In genomic region chr10:96123885-96124284, GRCm38 (mm10) we compare ENCODE assay signal across 27 mouse cellular contexts. TPM values are rescaled to one million over a fixed set of nuclear protein-coding genes. Genes with fewer than 3 reads are reported as not detected.
DNase-seq lines count a peak whose midpoint lies in the region; ATAC-seq and TF ChIP-seq lines count a peak whose summit lies in the region.
"Had no signal": no experiment of that assay in that cellular context is flagged by ENCODE, and none has a peak within 500 bp of the region (broad histone marks: within the 10 kb centered on the region; RNA-seq: fewer than 3 reads in every experiment).

No protein-coding gene starts in this region.

- peak overlapping the region; percentile 73; the same call in 1 of the 2 replicates for H3K27ac ChIP-seq in bone marrow, adult 2 months (ENCODE audit: control insufficient read depth, insufficient read depth, low read depth, low read length, poor library complexity)
- H3K27ac ChIP-seq: embryonic facial prominence, embryonic 15.5 days; forebrain, embryonic 10.5 days; heart, embryonic 13.5 days; hindbrain, embryonic 12.5 days had no signal

- ATAC-seq in megakaryocyte, adult 5-6 weeks (ENCODE audit: poor library complexity, severe bottlenecking) = peak; percentile 94
- peak; percentile 80 for ATAC-seq in neutrophil, adult 5-6 weeks (ENCODE audit: extremely low read depth, insufficient number of reproducible peaks, low FRiP score, poor library complexity, severe bottlenecking)
- ATAC-seq: forebrain, embryonic 14.5 days; hindbrain, embryonic 16.5 days; inflammation-experienced regulatory T-cells, adult 6 months had no signal

- H3K4me3 ChIP-seq in bone marrow, adult 2 months (replicated peaks; ENCODE audit: control insufficient read depth, low read depth, low read length) = no peak overlapping the region
- H3K4me3 ChIP-seq: embryonic facial prominence, embryonic 15.5 days; erythroblast, embryonic 14.5 days; forebrain, embryonic 10.5 days; heart, embryonic 13.5 days; hindbrain, embryonic 12.5 days had no signal

- DNase-seq in 416B (ENCODE audit: low read depth) = peak; percentile 65
- DNase-seq in kidney, postnatal 10 days = no peak
- DNase-seq in right cerebral cortex, adult 18-20 months = no peak
- DNase-seq in embryo, embryonic 9.5 days (ENCODE audit: extremely low spot score) = no peak
- DNase-seq: adrenal gland, postnatal 10 days; cerebellum, adult 11-12 months; cerebellum, adult 9-10 months; cerebellum, postnatal 36 days; gastrocnemius, postnatal 36 days; heart, postnatal 36 days had no signal

- WGBS in bone marrow, adult 2 months = 22% methylated on average over 5 of the region's 5 CpGs

- TF ChIP-seq CTCF in bone marrow, adult 2 months (IDR thresholded peaks at IDR 0.05; ENCODE audit: control insufficient read depth, insufficient read depth, low read length) = no peak

- no peak for TF ChIP-seq POLR2A in bone marrow, adult 2 months (IDR thresholded peaks at IDR 0.05; ENCODE audit: borderline replicate concordance, control insufficient read depth, low read depth, low read length)

- peaks cover 4% of the 10 kb centered on the region for H3K4me1 ChIP-seq in bone marrow, adult 2 months (ENCODE audit: control insufficient read depth, insufficient read depth, low read length)
- H3K4me1 ChIP-seq: embryonic facial prominence, embryonic 15.5 days; forebrain, embryonic 10.5 days; heart, embryonic 13.5 days; hindbrain, embryonic 12.5 days had no signal

RNA-seq across cellular contexts. Expression of gene Gm5426, which starts 12.5 kb away (rescaled TPM):
- not detected in 2 replicates for polyA plus RNA-seq in bone marrow, adult 2 months (2011; ENCODE audit: insufficient read depth, insufficient read length, low replicate concordance, missing spikeins)
- not detected in 2 replicates for total RNA-seq in megakaryocyte, adult 5-6 weeks (2015)
- not detected in 2 replicates for total RNA-seq in megakaryocyte, adult 5-6 weeks (2017)
- total RNA-seq in neutrophil, adult 5-6 weeks (2017) = not detected in 2 replicates
- total RNA-seq: adrenal gland, postnatal 10 days; adrenal gland, postnatal 4 days; ES-E14; gastrocnemius, adult 8-10 months; gastrocnemius, postnatal 36 days; heart, adult 8-10 months; heart, postnatal 36 days had no signal
- polyA plus RNA-seq: embryonic facial prominence, embryonic 11.5 days; embryonic facial prominence, embryonic 15.5 days; erythroblast, embryonic 14.5 days; forebrain, embryonic 10.5 days; forebrain, embryonic 14.5 days; heart, embryonic 13.5 days; heart, postnatal 0 days; hindbrain, embryonic 12.5 days; hindbrain, embryonic 16.5 days had no signal
